Mouse (Mus musculus): ENCODE measurements around the gene Srms.

Srms gene

DNA sequence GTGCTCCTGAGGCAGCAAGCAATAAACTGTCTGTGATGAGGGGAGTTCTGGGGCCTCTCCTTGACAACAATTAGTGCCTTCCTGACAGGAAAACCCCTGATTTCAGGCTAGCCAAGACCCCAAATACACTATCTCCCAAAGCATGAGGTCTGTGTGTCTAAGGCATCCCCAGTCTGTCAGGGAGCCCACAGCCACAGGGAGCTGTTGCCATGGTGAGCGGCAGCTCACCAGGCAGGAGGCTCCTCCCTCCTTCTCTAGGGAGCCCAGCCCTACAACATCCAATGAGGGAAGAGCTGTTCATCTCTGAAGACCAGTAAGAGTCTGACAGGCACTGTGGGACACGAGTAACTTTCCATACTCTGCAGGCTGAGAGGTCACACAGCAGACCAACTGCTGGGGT is 53.2 kb downstream of the Srms start:
- DNase-seq = no peak

DNA sequence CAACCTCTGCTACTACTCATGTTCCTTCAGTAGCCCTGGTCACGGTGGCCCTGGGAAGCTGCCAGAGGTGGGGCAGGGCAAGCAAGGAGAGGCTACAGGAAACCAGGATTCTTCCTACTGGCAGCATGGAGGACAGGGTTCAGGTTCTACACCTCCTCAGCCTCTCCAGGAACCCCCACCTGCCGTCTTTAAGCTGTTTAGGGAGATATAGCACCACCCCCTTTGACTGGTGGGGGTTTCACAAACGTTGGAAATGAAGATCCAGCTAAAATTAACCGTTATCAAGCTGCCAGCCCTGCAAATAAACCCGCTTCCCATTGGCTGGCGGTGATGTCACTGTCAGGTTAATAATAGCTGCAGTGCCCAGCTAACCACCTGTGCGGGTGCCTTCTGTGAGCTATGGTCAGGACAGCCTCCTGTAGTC is 53.9 kb downstream of the Srms start:
- no peak for DNase-seq

DNA sequence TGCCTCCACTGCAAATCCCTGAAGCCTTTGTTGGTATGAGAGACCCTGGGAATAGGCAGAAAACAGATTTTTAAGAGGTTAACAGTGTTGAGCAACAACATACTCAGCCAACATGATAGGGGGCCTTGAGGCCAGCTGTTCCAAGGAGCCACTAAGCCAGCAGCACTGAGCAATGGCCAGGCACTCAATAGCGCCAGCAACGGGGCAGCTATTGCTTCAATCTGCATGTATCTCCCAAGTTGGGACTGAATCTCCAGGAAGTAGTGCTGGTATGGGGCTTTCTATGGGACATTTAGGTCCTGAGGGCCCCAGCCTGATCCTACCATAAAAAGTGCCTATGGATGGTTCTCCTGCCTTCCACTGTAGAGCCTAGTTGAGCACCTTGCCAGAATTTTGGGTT is 54.5 kb downstream of the Srms start:
- no peak for DNase-seq

DNA sequence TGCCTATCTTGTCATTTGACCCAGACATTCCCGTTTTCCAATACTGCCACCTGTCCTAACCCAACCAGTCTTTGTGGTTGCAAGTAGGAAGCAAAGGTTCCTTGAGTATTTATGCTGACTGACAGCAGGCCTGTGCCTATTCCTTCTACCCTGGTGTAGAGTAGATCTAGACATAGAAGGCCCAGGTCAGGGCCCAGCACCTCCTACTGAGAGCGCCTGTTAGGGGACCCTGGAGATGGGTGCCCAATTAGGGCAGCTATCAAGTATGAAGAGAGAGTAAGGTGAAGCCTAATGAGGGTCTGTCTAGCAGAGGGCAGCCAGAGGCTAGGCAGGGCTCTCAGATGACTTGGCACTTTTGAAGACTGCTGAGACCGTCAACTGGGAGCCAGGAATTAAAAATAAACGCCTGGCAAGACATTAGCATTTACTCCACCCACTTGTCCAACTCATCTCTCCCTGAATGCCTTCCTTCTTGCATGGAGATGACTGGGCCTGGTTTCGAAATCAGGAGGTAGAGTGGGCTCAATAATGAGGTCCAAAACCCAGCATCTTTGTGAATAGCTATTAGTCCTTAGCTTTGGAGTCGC is 55.2 kb downstream of the Srms start:
- no peak for DNase-seq

DNA sequence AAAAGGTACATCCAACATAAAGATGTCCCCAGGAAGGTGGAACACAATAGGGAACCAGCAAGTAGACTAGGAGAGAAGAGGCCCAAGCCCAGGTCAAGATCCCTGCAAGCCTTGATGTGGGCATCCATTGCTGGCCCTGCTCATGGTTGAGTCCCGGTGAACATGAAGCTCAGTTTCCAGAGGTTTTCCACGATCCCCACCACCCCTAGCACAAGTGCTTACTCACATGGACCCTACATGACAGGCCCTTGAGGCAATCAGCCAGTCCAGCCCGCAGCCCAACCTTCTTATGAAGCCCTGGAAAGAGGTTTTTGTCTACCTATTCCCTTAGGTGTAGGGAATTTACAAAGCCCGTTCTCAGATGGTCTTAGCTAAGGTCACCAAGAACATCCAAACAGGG is 55.8 kb downstream of the Srms start:
- DNase-seq = no peak

DNA sequence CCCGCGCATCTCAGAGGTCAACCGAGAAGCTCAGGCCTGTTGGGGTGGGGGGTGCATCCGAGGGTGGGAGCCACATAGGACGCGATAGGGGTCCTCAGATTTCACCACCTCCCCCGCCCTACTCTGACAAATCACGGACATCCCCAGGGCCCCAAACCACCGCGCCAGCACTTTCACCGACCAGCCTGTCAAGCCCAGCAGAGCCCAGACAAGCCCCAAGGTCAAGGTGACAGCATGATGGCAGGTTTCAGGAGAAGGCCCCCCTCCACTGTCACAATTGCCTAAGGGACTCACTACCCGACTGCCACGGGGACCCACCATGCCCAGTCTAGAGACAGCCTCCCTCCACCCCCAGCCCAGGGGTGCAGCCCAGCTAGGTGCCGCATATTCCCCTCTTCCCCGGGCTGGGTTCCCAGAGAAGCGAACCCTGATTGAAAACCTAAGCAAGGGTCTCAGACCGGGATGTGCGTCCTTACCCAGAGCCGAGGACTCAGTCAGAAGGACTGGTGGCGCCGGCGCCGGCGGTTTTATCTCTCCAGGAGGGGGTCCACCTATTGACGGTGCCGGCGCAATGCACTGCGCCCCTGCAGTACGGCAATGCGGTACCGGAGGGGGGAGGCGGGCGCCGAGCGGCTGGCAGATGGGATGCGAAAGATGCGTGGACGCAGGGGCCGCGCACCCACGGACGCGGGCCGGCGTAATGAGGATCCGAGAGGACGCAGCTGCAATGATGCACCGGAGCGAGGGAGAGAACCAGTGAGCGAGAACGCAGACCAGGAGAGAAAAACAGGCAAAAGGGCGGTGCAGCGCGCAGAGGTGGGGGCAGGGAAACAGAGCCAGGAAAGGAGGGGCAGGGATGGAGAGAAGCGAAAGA is 56.5 kb downstream of the Srms start, which contains the start of gene Eef1a2:
Eef1a2 (minus strand) TSS at position 767 of the 874 bp plus-strand sequence.
- no peak for DNase-seq

DNA sequence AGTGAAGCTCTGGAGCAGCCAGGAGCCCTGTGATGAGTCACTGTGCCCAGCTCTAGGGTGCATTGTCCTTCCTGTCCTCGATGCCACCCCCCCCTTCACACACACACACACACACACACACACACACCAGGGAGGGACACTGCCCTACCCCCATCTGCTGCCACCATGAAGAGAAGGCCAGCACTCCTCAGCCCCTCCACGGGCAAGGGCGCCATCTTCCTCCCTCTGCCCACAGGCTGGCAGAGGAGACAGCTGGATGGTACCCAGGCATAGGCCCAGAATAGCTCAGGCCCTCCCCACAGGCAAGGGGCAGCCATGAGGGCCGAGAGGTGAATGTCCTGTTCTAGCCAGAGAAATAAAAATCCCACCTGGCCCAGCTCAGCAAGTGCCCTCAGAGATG is 57.2 kb downstream of the Srms start:
- DNase-seq = no peak
